Mouse (Mus musculus): ENCODE results near the gene Peli3.

GRCm38 (mm10) chr19:4896780-4897520, 46.0 kb downstream of the Peli3 start:
- TF ChIP-seq POLR2A (IDR thresholded peaks at IDR 0.05; ENCODE audit: low read depth, low read length), result no peak
- no peak for TF ChIP-seq CTCF (IDR thresholded peaks at IDR 0.05; ENCODE audit: extremely low read depth, insufficient read length, insufficient replicate concordance, low read depth, low read length)

All from small intestine, adult 2 months (tissue).